Mouse (Mus musculus) midbrain, embryonic 12.5 days (tissue): ENCODE results near the gene Rab40c. TPM values are rescaled to one million over a fixed set of nuclear protein-coding genes. Genes with fewer than 3 reads are reported as not detected.

Source experiments
- ATAC-seq: fragments of 200-750 bp; cut with Nextera tagmentation; 2 replicates; pipeline ENCODE4 v1.8.0; 2017; ENCODE audit warnings: low read depth, moderate TSS enrichment, moderate library complexity; ENCODE audit not compliant: low FRiP score
- H3K27ac ChIP-seq: fragments of 300-500 bp; sonication (generic); replicated peaks from 2 replicates; pipeline ENCODE4 v1.5.1; 2016; ENCODE audit warnings: mild to moderate bottlenecking
- H3K27me3 ChIP-seq: fragments of 300-500 bp; sonication (generic); 2 replicates; pipeline ENCODE4 v1.6.1; 2016; ENCODE audit warnings: mild to moderate bottlenecking
- H3K36me3 ChIP-seq: fragments of 300-500 bp; sonication (generic); 2 replicates; pipeline ENCODE4 v1.6.1; 2016
- H3K4me1 ChIP-seq: fragments of 300-500 bp; sonication (generic); 2 replicates; pipeline ENCODE4 v1.6.1; 2016
- H3K4me2 ChIP-seq: fragments of 300-500 bp; sonication (generic); replicated peaks from 2 replicates; pipeline ENCODE4 v1.6.1; 2016; ENCODE audit warnings: mild to moderate bottlenecking, moderate library complexity
- H3K4me3 ChIP-seq: fragments of 300-500 bp; sonication (generic); 2 replicates; pipeline ENCODE4 v1.5.1; 2016; ENCODE audit warnings: mild to moderate bottlenecking
- H3K9ac ChIP-seq: fragments of 300-500 bp; sonication (generic); replicated peaks from 2 replicates; pipeline ENCODE4 v1.6.1; 2016; ENCODE audit warnings: mild to moderate bottlenecking, moderate library complexity
- H3K9me3 ChIP-seq: fragments of 300-500 bp; sonication (generic); 2 replicates; pipeline ENCODE4 v1.6.1; 2016; ENCODE audit warnings: mild to moderate bottlenecking
- WGBS: fragments of 180-500 bp; shearing (Covaris S2); methylation state at CpG from one replicate; pipeline ENCODE4 v1.1.7; 2016; 5-methylcytosine and 5-hydroxymethylcytosine counted together
- polyA plus RNA-seq: library from polyadenylated mRNA; unstranded; fragments of >200 nt; fragmentation: Nextera tagmentation; extraction: Ambion mirVana; gene quantifications from 2 replicates; pipeline ENCODE4 v1.2.1, GENCODE M21; 2016

Gene Rab40c
- polyA plus RNA-seq, 1 experiment from 2014 or later, result 38.8 TPM

DNA sequence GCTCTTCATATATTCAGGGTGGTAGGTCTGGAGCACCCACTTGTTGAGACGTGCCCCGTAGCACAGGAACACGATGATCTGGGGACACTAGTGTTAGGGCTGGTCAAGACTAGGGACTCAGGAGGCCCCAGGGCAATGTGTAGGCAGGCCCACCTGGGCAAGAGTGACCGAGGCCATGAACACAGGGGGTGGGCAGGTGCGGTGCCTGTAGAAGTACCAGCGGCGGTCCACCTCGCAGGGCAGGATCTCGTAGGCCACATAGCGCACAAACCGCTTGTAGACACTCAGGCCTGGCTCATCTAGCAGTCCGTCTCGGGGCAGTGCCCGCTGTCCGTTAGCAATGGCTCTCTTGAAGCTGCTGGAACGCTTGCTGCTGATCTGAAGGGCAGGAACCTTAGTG, 83.7 kb downstream of the Rab40c start:
- Histone ChIP-seq H3K27me3 (no peaks in the 10 kb centered on the region), H3K4me1 (peaks cover 68% of the 10 kb centered on the region), H3K36me3 (peaks cover 39% of the 10 kb centered on the region), H3K9ac (no peak overlapping the region), H3K4me3 (peak overlapping the region; percentile 39; the same call in 1 of the 2 replicates), H3K9me3 (no peaks in the 10 kb centered on the region), H3K27ac (no peak overlapping the region), H3K4me2 (peak overlapping the region; percentile 65)
- 92% methylated on average over 16 of the region's 16 CpGs for WGBS
- ATAC-seq, result no peak

DNA sequence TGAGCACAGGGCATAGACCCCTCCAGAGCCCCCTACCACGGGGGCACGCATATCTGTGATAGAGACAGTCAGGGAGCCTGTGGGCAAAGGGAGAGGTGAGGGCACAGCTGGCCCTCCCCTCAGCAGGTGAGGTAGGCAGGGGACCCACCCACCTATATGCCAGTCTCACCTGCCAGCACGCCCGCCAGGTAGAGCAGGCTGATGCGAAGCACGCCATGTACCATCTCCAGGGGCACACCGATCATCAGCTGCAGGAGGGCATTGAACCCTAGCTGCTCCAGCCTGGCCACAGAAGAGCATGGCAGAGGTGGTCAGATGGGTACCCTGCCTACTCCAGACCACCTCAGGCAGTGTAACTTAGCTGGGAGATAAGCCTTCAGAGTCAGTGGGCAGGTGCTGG, 84.2 kb downstream of the Rab40c start:
- Histone ChIP-seq H3K9me3 (no peaks in the 10 kb centered on the region), H3K27ac (no peak overlapping the region), H3K4me2 (peak overlapping the region; percentile 10; the same call in 1 of the 2 replicates), H3K9ac (0 out of 2 replicates have a peak overlapping the region, but pooled peaks have one; percentile 8), H3K4me1 (peaks cover 73% of the 10 kb centered on the region), H3K36me3 (peaks cover 39% of the 10 kb centered on the region), H3K27me3 (no peaks in the 10 kb centered on the region), H3K4me3 (no peak overlapping the region)
- 94% methylated on average over 7 of the region's 7 CpGs for WGBS
- ATAC-seq, result no peak

DNA sequence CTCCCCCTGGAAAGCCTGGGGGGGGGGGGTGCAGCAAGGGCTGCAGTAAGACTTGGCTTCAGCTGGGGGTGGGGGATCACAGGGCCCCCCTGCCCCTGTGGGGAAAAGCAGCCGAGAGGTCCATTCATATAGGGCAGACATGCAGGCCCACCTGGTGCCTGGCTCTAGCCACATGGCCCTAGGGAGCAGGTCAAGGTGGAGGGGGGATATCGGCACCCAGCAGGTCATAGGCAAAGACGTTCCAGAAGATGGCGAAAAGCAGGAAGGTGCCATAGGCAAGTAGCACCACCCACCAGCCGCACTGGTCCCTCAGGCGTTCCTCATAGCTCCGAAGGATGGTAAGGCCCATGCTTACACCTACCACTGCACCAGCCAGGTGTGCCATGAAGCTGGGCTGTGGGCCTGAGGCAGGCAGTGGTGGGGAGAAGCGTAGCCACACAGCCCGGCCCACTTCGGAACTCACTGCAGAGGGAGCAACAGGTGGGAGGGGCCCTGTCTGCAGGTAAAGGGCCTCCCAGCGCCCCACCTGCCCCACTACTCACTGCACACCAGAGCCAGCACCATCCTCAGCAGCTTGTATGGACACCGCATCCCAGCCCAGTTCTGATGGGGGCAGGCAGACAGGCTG, 84.8 kb downstream of the Rab40c start:
- H3K4me3 ChIP-seq, result peak overlapping the region; percentile 77
- peaks cover 39% of the 10 kb centered on the region for H3K36me3 ChIP-seq
- no peak overlapping the region for H3K27ac ChIP-seq
- peak overlapping the region; percentile 84 for H3K9ac ChIP-seq
- H3K4me2 ChIP-seq, result peak overlapping the region; percentile 96
- 90% methylated on average over 12 of the region's 12 CpGs for WGBS
- no peak for ATAC-seq
- no peaks in the 10 kb centered on the region for H3K9me3 ChIP-seq
- no peaks in the 10 kb centered on the region for H3K27me3 ChIP-seq
- peaks cover 79% of the 10 kb centered on the region for H3K4me1 ChIP-seq

DNA sequence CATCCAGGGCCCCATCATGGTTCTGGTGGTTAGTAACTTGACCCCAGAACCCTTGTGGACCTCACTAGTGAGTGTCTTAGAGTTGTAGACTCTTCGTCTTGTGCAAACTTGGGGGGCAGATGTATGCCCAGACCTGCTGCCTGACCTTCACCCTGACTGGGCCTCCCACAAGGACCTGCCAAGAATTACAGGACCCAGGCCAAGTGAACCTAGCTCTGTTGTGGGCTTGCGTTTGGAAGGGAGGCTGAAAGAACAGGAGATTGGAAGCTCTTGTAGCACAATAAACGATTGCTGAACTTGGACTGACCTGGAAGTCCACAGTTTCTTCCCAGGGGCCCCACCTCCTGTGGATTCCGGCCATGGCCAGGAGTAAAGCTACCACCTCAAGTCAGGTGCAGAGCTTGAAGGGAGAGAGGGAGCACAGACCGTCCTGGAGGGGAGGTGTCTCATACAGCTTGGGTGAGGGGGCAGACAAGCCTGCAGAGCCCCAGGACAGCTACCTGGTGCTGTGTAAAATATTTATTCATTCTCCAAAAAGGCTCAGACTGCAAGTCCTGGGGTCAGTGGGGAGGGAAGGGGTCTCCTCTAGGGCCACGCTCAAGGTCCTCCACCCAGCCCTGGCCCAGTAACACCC, 85.4 kb downstream of the Rab40c start:
- Histone ChIP-seq H3K27me3 (no peaks in the 10 kb centered on the region), H3K4me3 (peak overlapping the region; percentile 77), H3K9me3 (no peaks in the 10 kb centered on the region), H3K4me1 (peaks cover 81% of the 10 kb centered on the region), H3K9ac (peak overlapping the region; percentile 84), H3K4me2 (peak overlapping the region; percentile 96), H3K27ac (peak overlapping the region; percentile 95), H3K36me3 (peaks cover 35% of the 10 kb centered on the region)
- 57% methylated on average over 6 of the region's 6 CpGs for WGBS
- no peak for ATAC-seq

GRCm38 (mm10) chr17:25833291-25833663, 86.2 kb downstream of the Rab40c start, which contains the start of gene Stub1:
Gene Stub1 (minus strand): TSS chr17:25833404.
- peaks cover 30% of the 10 kb centered on the region for H3K36me3 ChIP-seq
- H3K4me2 ChIP-seq, result peak within 1 kb of the TSS; percentile 96
- peak within 1 kb of the TSS; percentile 77 for H3K4me3 ChIP-seq
- ATAC-seq, result peak; percentile 59
- peak within 1 kb of the TSS; percentile 84 for H3K9ac ChIP-seq
- no peaks in the 10 kb centered on the region for H3K27me3 ChIP-seq
- H3K4me1 ChIP-seq, result peaks cover 83% of the 10 kb centered on the region
- H3K9me3 ChIP-seq, result no peaks in the 10 kb centered on the region
- H3K27ac ChIP-seq, result peak within 1 kb of the TSS; percentile 95
- WGBS, result under 1% methylated on average over 24 of the region's 24 CpGs

DNA sequence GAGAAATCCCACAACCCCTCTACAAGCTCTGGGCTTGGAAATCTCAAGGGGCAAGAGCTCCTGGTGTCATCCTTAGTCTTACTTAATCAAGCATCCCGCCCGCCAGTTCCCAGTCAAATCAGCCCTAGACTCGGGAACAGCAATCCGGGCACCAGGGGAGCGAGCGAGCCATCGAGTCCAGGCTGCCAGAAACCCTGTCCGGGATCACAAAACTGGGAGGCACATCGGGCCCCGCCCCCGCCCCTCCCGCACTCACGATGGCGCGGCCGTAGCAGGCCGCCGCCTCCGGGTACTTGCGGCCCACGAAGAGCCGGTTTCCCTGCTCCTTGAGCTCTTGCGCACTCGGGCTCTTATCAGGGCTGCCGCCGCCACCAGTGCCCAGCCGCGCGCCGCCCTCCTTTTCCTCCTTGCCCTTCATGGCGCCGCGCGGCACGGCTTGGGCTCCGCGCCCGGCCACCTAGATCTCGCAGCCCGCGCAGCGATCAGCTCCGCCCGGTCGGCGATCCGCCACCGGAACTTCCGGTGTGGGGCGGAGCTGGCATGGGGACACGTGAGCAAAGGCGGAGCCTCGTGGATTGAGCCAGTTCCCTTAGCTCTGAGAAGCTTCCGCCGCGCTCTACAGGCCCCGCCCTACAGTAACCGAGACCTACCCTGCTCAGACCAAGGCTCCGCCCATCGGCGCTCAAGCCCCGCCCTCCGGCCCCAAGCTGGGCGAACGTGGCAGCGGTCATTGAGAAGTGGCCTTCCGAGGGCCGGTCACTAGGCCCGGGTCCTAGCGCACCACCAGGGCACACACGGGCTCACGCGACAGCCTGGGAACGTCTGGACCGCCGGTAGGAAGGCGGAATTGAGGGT, 86.9 kb downstream of the Rab40c start:
- under 1% methylated on average over 77 of the region's 77 CpGs for WGBS
- H3K36me3 ChIP-seq, result peaks cover 29% of the 10 kb centered on the region
- peak overlapping the region; percentile 95 for H3K27ac ChIP-seq
- no peaks in the 10 kb centered on the region for H3K27me3 ChIP-seq
- ATAC-seq, result peak; percentile 89
- peak overlapping the region; percentile 96 for H3K4me2 ChIP-seq
- H3K9ac ChIP-seq, result peak overlapping the region; percentile 84
- H3K9me3 ChIP-seq, result no peaks in the 10 kb centered on the region
- peak overlapping the region; percentile 77 for H3K4me3 ChIP-seq
- peaks cover 81% of the 10 kb centered on the region for H3K4me1 ChIP-seq

Other genes with a start within 250 kb of the Rab40c start
- 0.85 and 1.5 TPM in 2 replicates for gene Gng13, start 202.6 kb downstream of the Rab40c start, polyA plus RNA-seq
- 31.4 and 34.5 TPM in 2 replicates for gene Chtf18, start 192.3 kb downstream of the Rab40c start, polyA plus RNA-seq
- 18.1 and 19.4 TPM in 2 replicates for gene Rpusd1, start 192.1 kb downstream of the Rab40c start, polyA plus RNA-seq
- gene Mslnl, start 183.7 kb downstream of the Rab40c start, polyA plus RNA-seq, result not detected in 2 replicates
- gene Msln, start 165.3 kb downstream of the Rab40c start, polyA plus RNA-seq, result 0.19 and 0.27 TPM in 2 replicates
- gene Narfl, start 146.0 kb downstream of the Rab40c start, polyA plus RNA-seq, result 24.8 and 24.9 TPM in 2 replicates
- 114 and 116 TPM in 2 replicates for gene Haghl, start 134.1 kb downstream of the Rab40c start, polyA plus RNA-seq
- gene Ccdc78, start 133.1 kb downstream of the Rab40c start, polyA plus RNA-seq, result 0.40 and 0.68 TPM in 2 replicates
- gene Fam173a, start 126.8 kb downstream of the Rab40c start, polyA plus RNA-seq, result 81.8 and 86.1 TPM in 2 replicates
- not detected in 2 replicates for gene AC134908.4, start 124.1 kb downstream of the Rab40c start, polyA plus RNA-seq
- gene Metrn, start 122.6 kb downstream of the Rab40c start, polyA plus RNA-seq, result 59.1 and 68.8 TPM in 2 replicates
- 24.8 and 29.4 TPM in 2 replicates for gene Fbxl16, start 110.6 kb downstream of the Rab40c start, polyA plus RNA-seq
- 28.3 and 28.5 TPM in 2 replicates for gene Wdr24, start 96.1 kb downstream of the Rab40c start, polyA plus RNA-seq
- gene Jmjd8, start 90.9 kb downstream of the Rab40c start, polyA plus RNA-seq, result 70.7 and 71.1 TPM in 2 replicates
- gene Stub1, start 86.3 kb downstream of the Rab40c start, polyA plus RNA-seq, result 277 and 283 TPM in 2 replicates
- 5.8 and 6.0 TPM in 2 replicates for gene Rhbdl1, start 82.4 kb downstream of the Rab40c start, polyA plus RNA-seq
- 2.5 and 3.7 TPM in 2 replicates for gene Gm20683, start 78.0 kb downstream of the Rab40c start, polyA plus RNA-seq
- gene Rhot2, start 74.9 kb downstream of the Rab40c start, polyA plus RNA-seq, result 17.7 and 21.1 TPM in 2 replicates
- 38.1 and 38.5 TPM in 2 replicates for gene Wdr90, start 58.2 kb downstream of the Rab40c start, polyA plus RNA-seq
- 6.8 and 8.5 TPM in 2 replicates for gene Mcrip2, start 51.0 kb downstream of the Rab40c start, polyA plus RNA-seq
- 59.5 and 65.2 TPM in 2 replicates for gene Mettl26, start 44.7 kb downstream of the Rab40c start, polyA plus RNA-seq
- gene Wfikkn1, start 38.9 kb downstream of the Rab40c start, polyA plus RNA-seq, result 0.52 and 0.60 TPM in 2 replicates
- 54.1 and 54.5 TPM in 2 replicates for gene Pigq, start 25.2 kb upstream of the Rab40c start, polyA plus RNA-seq
- 0.26 and 0.61 TPM in 2 replicates for gene Nhlrc4, start 25.2 kb upstream of the Rab40c start, polyA plus RNA-seq
- gene A930017K11Rik, start 32.8 kb upstream of the Rab40c start, polyA plus RNA-seq, result 0.13 and 0.14 TPM in 2 replicates
- 30.4 and 30.6 TPM in 2 replicates for gene Capn15, start 66.1 kb upstream of the Rab40c start, polyA plus RNA-seq
- 43.1 and 44.8 TPM in 2 replicates for gene Rab11fip3, start 149.8 kb upstream of the Rab40c start, polyA plus RNA-seq
- 25.1 and 27.7 TPM in 2 replicates for gene Decr2, start 170.6 kb upstream of the Rab40c start, polyA plus RNA-seq
- gene Nme4, start 175.9 kb upstream of the Rab40c start, polyA plus RNA-seq, result 48.0 and 50.7 TPM in 2 replicates
- 2.1 and 2.9 TPM in 2 replicates for gene Tmem8, start 193.6 kb upstream of the Rab40c start, polyA plus RNA-seq
- 194 and 210 TPM in 2 replicates for gene Mrpl28, start 203.8 kb upstream of the Rab40c start, polyA plus RNA-seq
- gene Axin1, start 219.0 kb upstream of the Rab40c start, polyA plus RNA-seq, result 17.6 and 18.2 TPM in 2 replicates